Mouse (Mus musculus) heart, embryonic 15.5 days (tissue): ENCODE data around the gene Hcn1. TPM values are rescaled to one million over a fixed set of nuclear protein-coding genes. Genes with fewer than 3 reads are reported as not detected.
A peak's percentile ranks its signal among the peaks of the same experiment; 100 is the strongest.

ENCODE experiments used
- ATAC-seq: fragments of 200-750 bp; cut with Nextera tagmentation; replicated peaks from 2 replicates; pipeline ENCODE4 v1.8.0; 2017; ENCODE audit warnings: low read depth, moderate TSS enrichment; ENCODE audit not compliant: insufficient number of reproducible peaks, insufficient read depth, low FRiP score
- H3K27ac ChIP-seq: fragments of 300-500 bp; sonication (generic); 2 replicates; pipeline ENCODE4 v1.5.1; 2015; ENCODE audit warnings: mild to moderate bottlenecking, inconsistent platforms
- H3K27me3 ChIP-seq: fragments of 300-500 bp; sonication (generic); 2 replicates; pipeline ENCODE4 v1.6.1; 2015; ENCODE audit warnings: inconsistent platforms
- H3K36me3 ChIP-seq: fragments of 300-500 bp; sonication (generic); 2 replicates; pipeline ENCODE4 v1.6.1; 2015; ENCODE audit warnings: mild to moderate bottlenecking, inconsistent platforms
- H3K4me1 ChIP-seq: fragments of 300-500 bp; sonication (generic); replicated peaks from 2 replicates; pipeline ENCODE4 v1.6.1; 2015; ENCODE audit warnings: inconsistent platforms
- H3K4me2 ChIP-seq: fragments of 300-500 bp; sonication (generic); 2 replicates; pipeline ENCODE4 v1.6.1; 2015; ENCODE audit warnings: inconsistent platforms, mild to moderate bottlenecking, moderate library complexity
- H3K4me3 ChIP-seq: fragments of 300-500 bp; sonication (generic); 2 replicates; pipeline ENCODE4 v1.5.1; 2015; ENCODE audit warnings: mild to moderate bottlenecking, inconsistent platforms
- H3K9ac ChIP-seq: fragments of 300-500 bp; sonication (generic); 2 replicates; pipeline ENCODE4 v1.6.1; 2015; ENCODE audit warnings: mild to moderate bottlenecking, inconsistent platforms
- H3K9me3 ChIP-seq: fragments of 300-500 bp; sonication (generic); replicated peaks from 2 replicates; pipeline ENCODE4 v1.6.1; 2016; ENCODE audit warnings: inconsistent platforms
- WGBS: fragments of 180-500 bp; shearing (Covaris S2); methylation state at CpG from one replicate; pipeline ENCODE4 v1.1.7; 2015; ENCODE audit warnings: mixed read lengths; 5-methylcytosine and 5-hydroxymethylcytosine counted together
- polyA plus RNA-seq: library from polyadenylated mRNA; unstranded; fragments of >200 nt; fragmentation: Nextera tagmentation; extraction: Ambion mirVana; gene quantifications from 2 replicates; pipeline ENCODE4 v1.2.1, GENCODE M21; 2015

Hcn1 gene
- polyA plus RNA-seq, result 0.04 and 0.09 TPM in 2 replicates

- Histone ChIP-seq H3K9ac (peak within 1 kb of the TSS; percentile 40), H3K9me3 (no peaks in the 10 kb centered on the region), H3K27ac (no peak within 1 kb of the TSS), H3K4me2 (peak within 1 kb of the TSS; percentile 100), H3K4me1 (peaks cover 19% of the 10 kb centered on the region), H3K36me3 (no peaks in the 10 kb centered on the region), H3K27me3 (peaks cover 21% of the 10 kb centered on the region), H3K4me3 (peak within 1 kb of the TSS; percentile 62)
- WGBS, result under 1% methylated on average over 39 of the region's 45 CpGs
- peak; percentile 90 for ATAC-seq
These were observed at the start of gene Hcn1 for GRCm38 (mm10) chr13:117602181-117602580. Hcn1 (plus strand) TSS chr13:117602320.

DNA sequence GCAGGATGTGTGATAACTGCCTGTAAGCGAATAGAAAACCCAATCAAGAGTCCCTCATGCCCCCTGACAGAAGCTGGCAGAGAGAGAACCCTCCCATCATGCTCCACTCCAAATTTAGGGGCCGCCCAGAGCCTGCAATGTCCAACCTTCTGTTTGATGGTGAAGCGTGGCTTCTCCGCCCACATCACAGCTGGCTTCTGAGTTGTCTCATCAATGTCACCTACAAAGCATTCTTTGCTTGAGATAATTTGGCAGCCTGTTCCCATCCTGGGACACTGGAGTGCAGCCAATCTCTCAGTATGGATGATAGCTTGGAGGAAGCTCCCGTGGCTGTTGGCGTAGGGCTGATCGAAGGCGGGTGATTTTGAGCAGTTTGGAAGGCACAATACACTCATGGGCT lies 34.9 kb upstream of the Hcn1 start:
- Histone ChIP-seq H3K36me3 (no peaks in the 10 kb centered on the region), H3K27me3 (no peaks in the 10 kb centered on the region), H3K4me1 (no peaks in the 10 kb centered on the region; the same call in 1 of the 2 replicates), H3K9me3 (no peaks in the 10 kb centered on the region), H3K27ac (no peak overlapping the region), H3K9ac (no peak overlapping the region), H3K4me2 (peak overlapping the region; percentile 33), H3K4me3 (0 out of 2 replicates have a peak overlapping the region, but pooled peaks have one; percentile 4)
- 18% methylated on average over 8 of the region's 8 CpGs for WGBS
- peak; percentile 64 for ATAC-seq

DNA sequence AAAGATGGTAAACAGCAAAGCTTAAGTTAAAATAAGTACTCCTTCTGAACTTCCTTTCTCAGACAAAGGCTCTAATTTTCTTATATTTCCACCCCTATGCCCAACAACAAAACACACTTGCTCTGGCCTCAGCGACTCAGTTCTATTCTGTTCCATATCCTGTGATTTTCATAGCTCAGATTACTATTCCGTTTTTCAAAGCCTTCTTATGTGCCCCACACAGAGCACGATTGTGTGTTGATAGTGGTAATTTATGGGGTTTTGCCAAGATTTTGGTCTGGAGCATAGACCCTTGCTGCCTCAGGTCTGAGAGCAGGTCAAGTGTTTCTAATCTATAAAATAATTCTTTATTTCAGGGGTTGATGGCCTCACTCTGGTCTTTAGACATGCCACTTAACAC lies 30.4 kb upstream of the Hcn1 start:
- Histone ChIP-seq H3K9ac (no peak overlapping the region), H3K9me3 (no peaks in the 10 kb centered on the region), H3K4me1 (no peaks in the 10 kb centered on the region; the same call in 1 of the 2 replicates), H3K4me2 (no peak overlapping the region), H3K36me3 (no peaks in the 10 kb centered on the region), H3K27me3 (no peaks in the 10 kb centered on the region), H3K27ac (no peak overlapping the region), H3K4me3 (no peak overlapping the region)
- WGBS, result 50% methylated on average over 3 of the region's 3 CpGs
- ATAC-seq, result no peak

GRCm38 (mm10) chr13:117594494-117595182 lies 7.5 kb upstream of the Hcn1 start:
- Histone ChIP-seq H3K27me3 (no peaks in the 10 kb centered on the region), H3K4me3 (no peak overlapping the region), H3K9me3 (no peaks in the 10 kb centered on the region), H3K9ac (no peak overlapping the region), H3K27ac (no peak overlapping the region), H3K4me1 (no peaks in the 10 kb centered on the region), H3K4me2 (no peak overlapping the region), H3K36me3 (no peaks in the 10 kb centered on the region)
- ATAC-seq, result no peak
- WGBS, result 63% methylated on average over 10 of the region's 10 CpGs

GRCm38 (mm10) chr13:117595183-117595532 lies 7.0 kb upstream of the Hcn1 start:
- Histone ChIP-seq H3K27me3 (no peaks in the 10 kb centered on the region), H3K4me1 (no peaks in the 10 kb centered on the region), H3K4me2 (no peak overlapping the region), H3K27ac (no peak overlapping the region), H3K36me3 (no peaks in the 10 kb centered on the region), H3K9me3 (no peaks in the 10 kb centered on the region), H3K4me3 (no peak overlapping the region), H3K9ac (no peak overlapping the region)
- ATAC-seq, result no peak
- 36% methylated on average over 3 of the region's 3 CpGs for WGBS

GRCm38 (mm10) chr13:117601331-117601965 lies 672 bp upstream of the Hcn1 start:
- no peak for ATAC-seq
- Histone ChIP-seq H3K36me3 (no peaks in the 10 kb centered on the region), H3K9me3 (no peaks in the 10 kb centered on the region), H3K9ac (no peak overlapping the region), H3K4me1 (peaks cover 19% of the 10 kb centered on the region), H3K4me2 (peak overlapping the region; percentile 100), H3K4me3 (peak overlapping the region; percentile 62; the same call in 1 of the 2 replicates), H3K27me3 (peaks cover 21% of the 10 kb centered on the region), H3K27ac (no peak overlapping the region)
- 20% methylated on average over 9 of the region's 9 CpGs for WGBS

DNA sequence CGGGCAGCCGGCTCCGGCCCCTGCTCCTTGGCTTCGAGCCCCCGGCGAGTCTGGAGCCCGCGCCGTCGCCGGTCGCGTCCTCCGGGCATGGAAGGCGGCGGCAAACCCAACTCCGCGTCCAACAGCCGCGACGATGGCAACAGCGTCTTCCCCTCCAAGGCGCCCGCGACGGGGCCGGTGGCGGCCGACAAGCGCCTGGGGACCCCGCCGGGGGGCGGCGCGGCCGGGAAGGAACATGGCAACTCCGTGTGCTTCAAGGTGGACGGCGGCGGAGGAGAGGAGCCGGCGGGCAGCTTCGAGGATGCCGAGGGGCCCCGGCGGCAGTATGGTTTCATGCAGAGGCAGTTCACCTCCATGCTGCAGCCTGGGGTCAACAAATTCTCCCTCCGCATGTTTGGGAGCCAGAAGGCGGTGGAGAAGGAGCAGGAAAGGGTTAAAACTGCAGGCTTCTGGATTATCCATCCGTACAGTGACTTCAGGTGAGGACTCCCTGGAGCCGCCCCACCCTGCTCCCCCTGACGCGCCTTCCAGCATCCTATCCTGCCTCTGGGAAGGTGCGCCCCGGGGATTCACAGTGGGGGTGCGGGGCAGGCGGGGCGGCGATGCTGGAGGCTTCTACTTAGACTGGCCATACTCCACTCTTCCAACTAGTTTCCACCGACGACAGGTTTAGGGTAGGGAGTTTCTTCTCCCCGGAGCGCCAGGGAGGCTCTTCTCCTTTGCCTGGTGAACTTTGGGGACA lies 668 bp downstream of the Hcn1 start:
- Histone ChIP-seq H3K4me1 (peaks cover 19% of the 10 kb centered on the region), H3K27me3 (peaks cover 21% of the 10 kb centered on the region), H3K9me3 (no peaks in the 10 kb centered on the region), H3K4me2 (peak overlapping the region; percentile 100), H3K36me3 (no peaks in the 10 kb centered on the region), H3K27ac (no peak overlapping the region), H3K4me3 (peak overlapping the region; percentile 62), H3K9ac (peak overlapping the region; percentile 40)
- peak; percentile 43; the same call in 1 of the 2 replicates for ATAC-seq
- WGBS, result under 1% methylated on average over 61 of the region's 62 CpGs

GRCm38 (mm10) chr13:117603421-117603820 lies 1.3 kb downstream of the Hcn1 start:
- Histone ChIP-seq H3K4me1 (peaks cover 19% of the 10 kb centered on the region), H3K4me3 (peak overlapping the region; percentile 62), H3K36me3 (no peaks in the 10 kb centered on the region), H3K27ac (no peak overlapping the region), H3K9me3 (no peaks in the 10 kb centered on the region), H3K27me3 (peaks cover 21% of the 10 kb centered on the region), H3K4me2 (peak overlapping the region; percentile 100), H3K9ac (no peak overlapping the region)
- 16% methylated on average over 11 of the region's 11 CpGs for WGBS
- ATAC-seq, result no peak

DNA sequence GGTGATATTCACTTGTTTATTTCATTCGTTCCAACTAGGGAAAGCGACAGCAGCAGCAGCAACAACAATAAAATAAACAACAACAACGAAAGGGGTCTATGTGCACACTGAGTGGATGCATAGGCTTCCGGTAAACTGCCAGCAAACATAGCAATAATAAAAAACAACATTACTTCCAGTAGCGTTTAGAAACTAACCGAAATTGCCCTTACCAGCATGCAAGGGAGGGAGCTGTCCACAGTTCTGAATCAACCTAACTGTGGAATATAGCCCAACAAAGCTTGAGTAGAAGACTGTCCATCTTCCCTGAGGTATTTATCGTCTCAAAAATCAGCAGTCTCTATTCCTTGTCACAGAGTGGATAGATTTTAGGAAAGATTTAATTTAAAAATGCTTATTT lies 2.0 kb downstream of the Hcn1 start:
- Histone ChIP-seq H3K4me3 (peak overlapping the region; percentile 4; the same call in 1 of the 2 replicates), H3K27ac (no peak overlapping the region), H3K9ac (no peak overlapping the region), H3K9me3 (no peaks in the 10 kb centered on the region), H3K27me3 (peaks cover 21% of the 10 kb centered on the region), H3K4me2 (peak overlapping the region; percentile 100), H3K36me3 (no peaks in the 10 kb centered on the region), H3K4me1 (peaks cover 19% of the 10 kb centered on the region)
- ATAC-seq, result no peak
- 24% methylated on average over 7 of the region's 7 CpGs for WGBS

- no peak for ATAC-seq
- H3K27ac ChIP-seq, result no peak overlapping the region
- 70% methylated on average over 5 of the region's 5 CpGs for WGBS
These were observed 3.0 kb downstream of the Hcn1 start for GRCm38 (mm10) chr13:117604971-117605750.

DNA sequence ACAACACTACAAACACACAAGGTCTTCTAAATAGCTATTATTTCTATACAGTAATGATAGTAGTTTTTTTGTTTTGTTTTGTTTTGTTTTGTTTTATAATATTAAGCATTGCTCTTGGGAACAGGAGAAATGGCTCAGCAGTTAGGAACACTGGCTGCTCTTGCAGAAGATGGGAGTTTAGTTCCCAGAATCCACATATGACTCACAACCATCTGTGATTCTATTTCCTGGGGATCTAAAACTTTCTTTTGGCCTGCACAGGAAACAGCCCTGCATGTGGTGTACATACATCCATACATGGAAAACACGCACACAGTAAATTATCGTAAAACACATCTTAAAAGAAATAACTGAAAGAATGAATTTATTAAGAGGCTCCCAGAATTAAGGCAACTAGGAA lies 9.8 kb downstream of the Hcn1 start:
- ATAC-seq, result no peak
- H3K36me3 ChIP-seq, result no peaks in the 10 kb centered on the region
- H3K27me3 ChIP-seq, result no peaks in the 10 kb centered on the region
- WGBS, result 89% methylated on average over 2 of the region's 2 CpGs
- no peak overlapping the region for H3K4me2 ChIP-seq
- H3K4me3 ChIP-seq, result no peak overlapping the region
- H3K9me3 ChIP-seq, result no peaks in the 10 kb centered on the region
- no peak overlapping the region for H3K9ac ChIP-seq
- H3K27ac ChIP-seq, result no peak overlapping the region
- H3K4me1 ChIP-seq, result no peaks in the 10 kb centered on the region

More at GRCm38 (mm10) chr13:117604971-117605750, 3.0 kb downstream of the Hcn1 start:
- Histone ChIP-seq H3K27me3 (peaks cover 21% of the 10 kb centered on the region), H3K4me1 (peaks cover 19% of the 10 kb centered on the region), H3K36me3 (no peaks in the 10 kb centered on the region), H3K9me3 (no peaks in the 10 kb centered on the region), H3K4me2 (no peak overlapping the region), H3K9ac (no peak overlapping the region), H3K4me3 (no peak overlapping the region)
